Mouse (Mus musculus): ENCODE measurements around the gene Calr. TPM values are rescaled to one million over a fixed set of nuclear protein-coding genes. Genes with fewer than 3 reads are reported as not detected.

The Calr gene
- polyA plus RNA-seq, 1 experiment: 116 TPM

- peak overlapping the region; percentile 17; the same call in 1 of the 2 replicates for H3K27ac ChIP-seq (ENCODE audit: insufficient read depth, low read length)
- no peaks in the 10 kb centered on the region; the same call in 1 of the 2 replicates for H3K4me1 ChIP-seq (ENCODE audit: control insufficient read depth, insufficient read depth, insufficient read length)
- no peak for DNase-seq (ENCODE audit: low read depth in 1 of 2, low spot score in 2 of 2)
- H3K36me3 ChIP-seq (ENCODE audit: control insufficient read depth, insufficient read depth, low read length): peaks cover 57% of the 10 kb centered on the region
- TF ChIP-seq POLR2A (IDR thresholded peaks at IDR 0.05; ENCODE audit: low read depth, low read length) (no peak), CTCF (IDR thresholded peaks at IDR 0.05; ENCODE audit: extremely low read depth, insufficient read depth, insufficient read length, insufficient replicate concordance) (no peak)
- WGBS: 77% methylated on average over 5 of the region's 5 CpGs
- H3K27me3 ChIP-seq (ENCODE audit: control insufficient read depth, insufficient read depth, low read length): no peaks in the 10 kb centered on the region
- no peak overlapping the region for H3K4me3 ChIP-seq (ENCODE audit: extremely low read depth, insufficient read depth, insufficient read length)
Observed at GRCm38 (mm10) chr8:84838513-84838912, 8.2 kb downstream of the Calr start.

DNA sequence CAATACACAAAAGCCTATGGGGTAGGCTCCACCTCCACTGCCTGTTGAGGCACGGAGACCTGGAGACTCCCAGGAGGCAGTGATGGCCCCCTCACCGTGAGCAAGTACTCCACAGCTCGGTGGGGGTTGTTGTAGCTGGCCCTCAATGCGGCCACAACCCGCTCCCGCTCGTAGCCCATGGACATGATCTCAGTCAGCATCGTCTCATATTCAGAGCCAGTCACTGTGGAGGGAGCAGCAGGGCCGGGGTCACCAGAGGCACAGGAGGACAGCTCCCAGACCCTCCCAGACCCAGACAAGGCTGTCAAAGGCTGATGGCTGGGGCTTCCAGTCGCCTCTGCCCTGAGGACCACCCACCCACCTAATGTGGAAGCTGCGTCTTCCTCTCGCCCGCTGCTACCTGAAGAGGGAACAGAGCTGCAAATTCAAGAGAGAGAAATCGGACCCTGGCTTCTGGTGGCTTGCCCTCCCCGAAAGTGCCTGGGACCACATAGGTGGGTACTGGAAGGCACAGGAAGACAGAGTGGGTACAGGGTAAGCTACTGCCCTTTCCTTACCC, 8.7 kb downstream of the Calr start:
- peaks cover 51% of the 10 kb centered on the region for H3K36me3 ChIP-seq (ENCODE audit: control insufficient read depth, insufficient read depth, low read length)
- no peaks in the 10 kb centered on the region; the same call in 1 of the 2 replicates for H3K4me1 ChIP-seq (ENCODE audit: control insufficient read depth, insufficient read depth, insufficient read length)
- peak overlapping the region; percentile 37; the same call in 1 of the 2 replicates for H3K27ac ChIP-seq (ENCODE audit: insufficient read depth, low read length)
- no peak for TF ChIP-seq POLR2A (IDR thresholded peaks at IDR 0.05; ENCODE audit: low read depth, low read length)
- no peaks in the 10 kb centered on the region for H3K27me3 ChIP-seq (ENCODE audit: control insufficient read depth, insufficient read depth, low read length)
- 89% methylated on average over 15 of the region's 15 CpGs for WGBS
- DNase-seq (ENCODE audit: low read depth in 1 of 2, low spot score in 2 of 2): no peak
- no peak overlapping the region for H3K4me3 ChIP-seq (ENCODE audit: extremely low read depth, insufficient read depth, insufficient read length)

DNA sequence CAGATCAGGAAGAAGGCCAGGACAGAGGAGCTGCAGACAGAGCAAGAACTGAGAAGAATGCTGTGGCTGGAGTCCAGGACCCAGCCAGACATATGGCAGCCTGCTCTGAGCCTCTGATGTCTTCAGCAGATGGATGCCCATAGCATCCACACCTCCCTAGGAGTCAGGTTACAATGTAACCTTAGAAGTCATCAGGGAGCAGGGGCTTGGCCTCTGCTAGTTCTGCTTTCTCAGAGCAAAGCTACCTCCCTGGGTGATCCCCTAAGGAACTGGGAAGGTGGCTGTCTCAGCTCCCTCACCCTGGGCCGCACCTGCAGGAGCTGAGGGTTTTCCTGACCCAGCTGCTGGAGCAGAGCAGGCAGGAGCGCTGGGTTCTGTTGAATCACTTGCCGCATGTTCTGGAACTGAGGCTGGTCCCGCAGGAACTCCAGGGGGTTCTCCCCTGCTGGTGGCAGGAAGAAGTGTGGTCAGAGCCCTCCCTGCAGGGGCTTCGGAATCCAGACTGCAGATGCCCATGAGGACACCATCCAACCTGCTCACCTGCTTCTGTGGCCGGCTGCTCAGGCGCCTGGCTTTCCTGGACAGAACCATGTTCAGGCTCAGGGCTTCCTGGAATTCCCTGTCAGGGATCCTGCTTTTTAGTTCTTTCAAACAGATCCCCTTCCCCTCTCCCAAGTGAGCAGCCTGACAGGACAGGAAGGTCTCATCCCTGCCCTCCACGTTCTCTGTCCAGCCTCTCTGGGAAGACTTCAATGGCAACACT, 9.4 kb downstream of the Calr start:
- peaks cover 45% of the 10 kb centered on the region for H3K36me3 ChIP-seq (ENCODE audit: control insufficient read depth, insufficient read depth, low read length)
- no peak for DNase-seq (ENCODE audit: low read depth in 1 of 2, low spot score in 2 of 2)
- no peak overlapping the region for H3K4me3 ChIP-seq (ENCODE audit: extremely low read depth, insufficient read depth, insufficient read length)
- H3K27ac ChIP-seq (ENCODE audit: insufficient read depth, low read length): peak overlapping the region; percentile 37; the same call in 1 of the 2 replicates
- no peak for TF ChIP-seq CTCF (IDR thresholded peaks at IDR 0.05; ENCODE audit: extremely low read depth, insufficient read depth, insufficient read length, insufficient replicate concordance)
- TF ChIP-seq POLR2A (IDR thresholded peaks at IDR 0.05; ENCODE audit: low read depth, low read length): no peak
- no peaks in the 10 kb centered on the region; the same call in 1 of the 2 replicates for H3K4me1 ChIP-seq (ENCODE audit: control insufficient read depth, insufficient read depth, insufficient read length)
- no peaks in the 10 kb centered on the region for H3K27me3 ChIP-seq (ENCODE audit: control insufficient read depth, insufficient read depth, low read length)
- 94% methylated on average over 8 of the region's 8 CpGs for WGBS

DNA sequence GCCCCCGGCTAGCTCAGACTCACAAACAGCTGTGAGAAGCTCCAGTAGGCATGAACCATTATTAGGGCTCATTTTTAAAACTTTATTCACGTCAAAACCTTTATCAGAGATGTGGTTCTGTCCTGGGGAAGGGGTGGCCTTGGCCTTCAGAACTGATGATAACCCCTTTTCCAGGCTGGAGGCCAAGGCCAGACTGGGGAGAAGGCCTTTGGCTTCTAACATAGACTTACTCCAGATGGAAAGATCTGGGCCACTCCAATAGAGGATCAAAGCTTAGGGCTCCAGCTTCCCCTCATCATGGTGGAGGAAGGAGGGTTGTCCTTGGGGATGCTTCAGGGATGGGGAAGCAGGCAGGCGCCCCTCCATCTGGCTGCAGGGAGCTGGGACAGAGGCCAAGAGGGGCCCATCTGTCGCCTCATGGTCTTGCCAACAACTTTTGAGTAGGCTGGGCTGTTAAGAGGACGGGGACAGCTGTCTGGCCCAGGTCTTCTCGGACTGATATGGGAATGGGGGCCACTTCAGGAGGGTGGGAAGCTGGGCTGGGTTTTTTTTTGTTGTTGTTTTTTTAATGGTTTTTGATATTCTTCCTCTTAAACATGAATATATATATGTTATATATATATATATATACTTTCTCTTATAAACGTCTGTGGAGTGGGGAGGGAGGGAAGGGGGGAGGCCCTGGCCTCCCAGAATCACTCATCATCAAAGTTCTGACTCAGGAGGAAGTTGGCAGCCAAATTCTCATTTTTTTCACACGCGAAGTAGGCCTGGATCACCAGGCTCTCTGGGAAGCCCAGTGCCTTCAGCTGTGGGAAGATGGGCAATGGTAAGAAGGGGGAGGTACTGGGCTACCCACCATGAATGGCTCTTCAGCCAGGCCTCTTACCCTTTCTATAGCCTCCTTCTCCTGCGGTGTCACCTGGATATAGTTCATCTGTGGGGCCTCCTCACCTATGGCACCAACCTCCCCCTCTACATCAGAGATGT, 11.6 kb downstream of the Calr start:
- Histone ChIP-seq H3K36me3 (ENCODE audit: control insufficient read depth, insufficient read depth, low read length) (peaks cover 40% of the 10 kb centered on the region), H3K4me3 (ENCODE audit: extremely low read depth, insufficient read depth, insufficient read length) (no peak overlapping the region), H3K27me3 (ENCODE audit: control insufficient read depth, insufficient read depth, low read length) (no peaks in the 10 kb centered on the region), H3K27ac (ENCODE audit: insufficient read depth, low read length) (no peak overlapping the region), H3K4me1 (ENCODE audit: control insufficient read depth, insufficient read depth, insufficient read length) (no peaks in the 10 kb centered on the region; the same call in 1 of the 2 replicates)
- 76% methylated on average over 10 of the region's 10 CpGs for WGBS
- TF ChIP-seq POLR2A (IDR thresholded peaks at IDR 0.05; ENCODE audit: low read depth, low read length): no peak
- no peak for TF ChIP-seq CTCF (IDR thresholded peaks at IDR 0.05; ENCODE audit: extremely low read depth, insufficient read depth, insufficient read length, insufficient replicate concordance)
- no peak for DNase-seq (ENCODE audit: low read depth in 1 of 2, low spot score in 2 of 2)

DNA sequence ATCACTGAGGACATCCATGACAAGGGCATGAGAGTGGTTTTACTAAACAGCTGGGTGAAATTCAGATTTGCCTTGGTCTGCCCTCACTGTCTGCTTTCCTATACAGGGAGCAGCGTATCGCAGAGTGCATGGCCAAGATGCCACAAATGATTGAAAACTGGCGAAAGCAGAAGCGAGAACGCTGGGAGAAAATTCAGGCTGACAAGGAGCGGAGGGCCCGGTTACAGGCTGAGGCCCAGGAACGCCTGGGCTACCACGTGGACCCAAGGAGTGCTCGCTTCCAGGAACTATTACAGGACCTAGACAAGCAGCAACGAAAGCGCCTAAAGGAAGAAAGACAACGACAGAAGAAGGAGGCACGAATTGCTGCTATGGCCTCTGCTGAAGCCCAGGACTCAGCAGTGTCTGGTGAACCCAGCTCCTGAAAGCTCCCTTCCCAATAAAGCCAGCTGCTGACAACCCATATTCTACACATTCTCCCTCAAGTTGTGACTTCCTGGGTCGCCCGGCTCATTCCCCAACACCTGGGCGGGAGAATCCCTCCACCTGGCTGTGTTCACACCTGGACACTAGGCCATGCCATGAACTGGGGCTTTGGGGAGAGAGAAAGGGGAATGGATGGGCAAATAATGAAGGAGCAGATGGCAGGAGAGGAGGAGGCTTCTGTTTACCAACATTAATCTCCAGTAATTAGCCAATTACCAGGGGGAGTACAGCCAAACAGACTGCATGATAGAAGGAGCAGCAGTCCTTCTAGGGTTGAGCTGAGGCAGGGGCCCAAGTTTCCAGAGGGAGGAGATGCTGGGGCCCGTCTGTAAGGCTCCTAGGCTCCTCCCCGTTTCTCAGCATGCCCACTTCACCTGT, 12.5 kb downstream of the Calr start:
- Histone ChIP-seq H3K27ac (ENCODE audit: insufficient read depth, low read length) (no peak overlapping the region), H3K36me3 (ENCODE audit: control insufficient read depth, insufficient read depth, low read length) (peaks cover 40% of the 10 kb centered on the region), H3K27me3 (ENCODE audit: control insufficient read depth, insufficient read depth, low read length) (no peaks in the 10 kb centered on the region), H3K4me1 (ENCODE audit: control insufficient read depth, insufficient read depth, insufficient read length) (no peaks in the 10 kb centered on the region; the same call in 1 of the 2 replicates), H3K4me3 (ENCODE audit: extremely low read depth, insufficient read depth, insufficient read length) (no peak overlapping the region)
- 91% methylated on average over 19 of the region's 19 CpGs for WGBS
- TF ChIP-seq POLR2A (IDR thresholded peaks at IDR 0.05; ENCODE audit: low read depth, low read length): no peak
- TF ChIP-seq CTCF (IDR thresholded peaks at IDR 0.05; ENCODE audit: extremely low read depth, insufficient read depth, insufficient read length, insufficient replicate concordance): no peak
- no peak for DNase-seq (ENCODE audit: low read depth in 1 of 2, low spot score in 2 of 2)
